Mouse (Mus musculus) telencephalon, adult 2 months (tissue): Measurements from ENCODE around the gene Ufsp1.
A peak's percentile ranks its signal among the peaks of the same experiment; 100 is the strongest.
"Not testable (repeated sequence)": the region's sequence is repeated elsewhere in the genome, so short reads cannot be mapped to it uniquely, and the experiment has no call there.

Source experiments
- DNase-seq: peaks from one replicate; pipeline ENCODE4 v3.0.0-alpha.2; 2011; ENCODE audit warnings: low read depth, low spot score

Ufsp1 gene

GRCm38 (mm10) chr5:137293839-137294743 is at the start of gene Ufsp1:
TSS of gene Ufsp1 (plus strand) at chr5:137294629.
- peak; percentile 95 for DNase-seq

GRCm38 (mm10) chr5:137263897-137264720 is 30.3 kb upstream of the Ufsp1 start:
- DNase-seq: no peak

GRCm38 (mm10) chr5:137264787-137265186 is 29.6 kb upstream of the Ufsp1 start:
- no peak for DNase-seq

- DNase-seq: no peak
These were observed 26.1 kb upstream of the Ufsp1 start for GRCm38 (mm10) chr5:137268131-137268910.

- DNase-seq: no peak
These were observed 16.8 kb upstream of the Ufsp1 start for GRCm38 (mm10) chr5:137277360-137278342.

GRCm38 (mm10) chr5:137284411-137284810 is 10.0 kb upstream of the Ufsp1 start:
- DNase-seq: not testable (repeated sequence)

GRCm38 (mm10) chr5:137285045-137285444 is 9.4 kb upstream of the Ufsp1 start:
- no peak for DNase-seq

- no peak for DNase-seq
These were observed 8.4 kb upstream of the Ufsp1 start for GRCm38 (mm10) chr5:137285986-137286385.

GRCm38 (mm10) chr5:137286655-137287031 is 7.8 kb upstream of the Ufsp1 start:
- peak; percentile 81 for DNase-seq

- DNase-seq: peak; percentile 75
These were observed 7.1 kb upstream of the Ufsp1 start, which contains the start of gene Ache for GRCm38 (mm10) chr5:137287032-137287952. TSS of gene Ache (plus strand) at chr5:137287519.

- DNase-seq: no peak
These were observed 6.3 kb upstream of the Ufsp1 start for GRCm38 (mm10) chr5:137287953-137288743.

GRCm38 (mm10) chr5:137288999-137289470 is 5.4 kb upstream of the Ufsp1 start:
- DNase-seq: peak; percentile 50

- no peak for DNase-seq
These were observed 4.7 kb upstream of the Ufsp1 start for GRCm38 (mm10) chr5:137289591-137290365.

- no peak for DNase-seq
These were observed 3.8 kb upstream of the Ufsp1 start for GRCm38 (mm10) chr5:137290677-137291076.

GRCm38 (mm10) chr5:137291381-137291926 is 3.0 kb upstream of the Ufsp1 start:
- DNase-seq: no peak

GRCm38 (mm10) chr5:137293282-137293681 is 1.1 kb upstream of the Ufsp1 start:
- peak; percentile 68 for DNase-seq

- DNase-seq: no peak
These were observed 290 bp downstream of the Ufsp1 start for GRCm38 (mm10) chr5:137294744-137295093.
